Mouse (Mus musculus): Measurements from ENCODE around the gene Ctse.
"Not testable (repeated sequence)": the region's sequence is repeated elsewhere in the genome, so short reads cannot be mapped to it uniquely, and the experiment has no call there.

Gene Ctse

DNA sequence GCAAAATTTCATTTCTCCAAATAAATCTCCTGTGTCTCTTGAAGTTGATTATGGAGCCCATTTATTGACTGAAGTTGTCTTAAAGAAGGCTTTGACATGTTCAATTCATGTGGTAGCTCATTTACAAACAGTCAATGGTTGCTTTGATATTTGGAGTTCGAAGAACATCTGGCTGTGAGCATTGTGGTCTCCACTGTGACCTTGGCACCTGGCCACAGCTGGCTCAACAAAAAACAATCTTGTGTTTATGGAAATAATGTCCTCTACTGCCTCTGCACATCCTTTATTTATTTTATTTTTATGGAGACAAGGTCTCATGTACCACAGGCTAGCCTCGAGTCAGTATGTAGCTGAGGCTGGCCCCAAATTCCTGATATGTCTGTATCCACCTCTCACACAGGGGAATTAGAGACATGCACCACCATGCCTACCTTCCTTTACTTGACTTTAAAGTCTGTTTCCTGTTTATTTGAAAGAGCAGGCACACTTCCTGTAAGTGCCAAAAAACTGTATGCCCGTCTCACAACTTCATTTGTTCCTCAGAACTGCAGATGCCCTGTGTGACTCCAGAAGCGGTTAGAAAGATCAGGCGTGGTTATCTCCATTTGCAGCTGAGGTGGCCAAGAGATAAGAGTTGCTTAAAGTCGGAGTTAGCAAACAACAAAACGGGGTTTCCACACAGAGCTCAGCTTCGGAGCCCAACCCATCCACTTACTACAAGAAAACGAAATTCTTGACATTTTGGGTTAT lies at the start of gene Ctse:
Ctse (plus strand) TSS at position 516 of the 750 bp plus-strand sequence.
- in situ Hi-C loops (cut with MboI), result no loop called here

GRCm38 (mm10) chr1:131598905-131599304 lies 39.2 kb upstream of the Ctse start, which contains the start of gene Avpr1b:
TSS of gene Avpr1b (plus strand) at chr1:131599239.
- in situ Hi-C loops (cut with MboI), result no loop called here

GRCm38 (mm10) chr1:131600314-131600713 lies 37.8 kb upstream of the Ctse start:
- in situ Hi-C loops (cut with MboI), result loop anchor here (10.0 kb wide), 1 partner anchor 164 kb away; no protein-coding TSS in a partner anchor

DNA sequence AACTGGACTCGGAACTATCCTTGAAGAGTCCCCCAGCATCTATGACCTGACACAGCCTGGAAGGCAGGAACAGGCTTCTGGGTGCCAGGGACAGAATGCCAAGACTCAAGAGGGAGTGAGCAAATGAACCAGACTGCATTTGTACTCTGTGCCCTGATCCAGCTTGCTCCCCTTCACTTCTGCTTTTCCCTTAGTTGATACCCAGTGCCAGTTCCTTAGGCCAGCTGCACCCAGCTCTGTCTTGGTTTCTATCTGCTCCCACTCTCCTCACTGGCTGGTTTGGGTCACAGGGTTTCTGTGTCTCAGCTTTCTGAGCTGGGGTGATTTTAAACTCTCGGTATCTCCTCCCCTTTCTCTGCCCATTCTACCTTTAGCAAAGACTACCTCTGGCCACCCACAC lies 31.4 kb upstream of the Ctse start:
- in situ Hi-C loops (cut with MboI), result loop anchor here (10.0 kb wide), 1 partner anchor 158 kb away; no protein-coding TSS in a partner anchor

GRCm38 (mm10) chr1:131612556-131613155 lies 25.4 kb upstream of the Ctse start:
- in situ Hi-C loops (cut with MboI), result no loop called here

DNA sequence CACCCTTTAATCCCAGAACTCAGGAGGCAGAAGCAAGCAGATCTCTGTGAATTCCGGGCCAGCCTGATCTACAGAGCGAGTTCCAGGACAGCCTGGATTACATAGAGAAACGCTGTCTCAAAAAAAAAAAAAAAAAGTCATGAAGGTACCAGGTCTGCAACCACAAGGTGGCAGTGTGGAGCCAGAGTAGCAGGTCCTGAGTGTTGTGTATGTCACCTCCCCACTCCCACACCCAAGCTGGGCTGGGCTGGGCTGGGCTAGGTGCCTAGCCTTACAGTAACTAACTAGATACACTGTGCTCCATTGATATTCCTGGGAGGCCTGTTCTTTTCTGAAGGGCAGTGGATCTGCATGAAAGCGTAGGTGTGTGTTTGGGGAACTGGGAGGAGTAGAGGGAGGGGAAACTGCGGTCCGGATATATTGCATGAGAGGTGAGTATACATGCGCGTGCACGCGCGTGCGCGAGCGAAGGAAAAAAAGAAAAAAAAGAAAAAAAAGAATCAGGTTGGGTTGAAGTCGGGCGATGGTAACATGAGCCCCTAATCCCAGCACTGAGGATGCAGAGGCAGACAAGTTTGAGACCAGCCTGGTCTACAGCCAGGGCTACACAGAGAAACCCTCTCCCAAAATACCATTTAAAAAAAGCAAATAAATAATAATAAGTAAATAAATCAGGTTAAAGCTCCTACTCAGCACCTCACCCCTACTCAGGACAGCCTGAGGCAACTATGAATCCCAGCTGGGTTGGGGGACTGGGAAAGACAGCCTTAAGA lies 24.6 kb upstream of the Ctse start:
- in situ Hi-C loops (cut with MboI), result no loop called here

GRCm38 (mm10) chr1:131614641-131615040 lies 23.5 kb upstream of the Ctse start:
- in situ Hi-C loops (cut with MboI), result no loop called here

GRCm38 (mm10) chr1:131616131-131616530 lies 22.0 kb upstream of the Ctse start:
- in situ Hi-C loops (cut with MboI), result no loop called here

DNA sequence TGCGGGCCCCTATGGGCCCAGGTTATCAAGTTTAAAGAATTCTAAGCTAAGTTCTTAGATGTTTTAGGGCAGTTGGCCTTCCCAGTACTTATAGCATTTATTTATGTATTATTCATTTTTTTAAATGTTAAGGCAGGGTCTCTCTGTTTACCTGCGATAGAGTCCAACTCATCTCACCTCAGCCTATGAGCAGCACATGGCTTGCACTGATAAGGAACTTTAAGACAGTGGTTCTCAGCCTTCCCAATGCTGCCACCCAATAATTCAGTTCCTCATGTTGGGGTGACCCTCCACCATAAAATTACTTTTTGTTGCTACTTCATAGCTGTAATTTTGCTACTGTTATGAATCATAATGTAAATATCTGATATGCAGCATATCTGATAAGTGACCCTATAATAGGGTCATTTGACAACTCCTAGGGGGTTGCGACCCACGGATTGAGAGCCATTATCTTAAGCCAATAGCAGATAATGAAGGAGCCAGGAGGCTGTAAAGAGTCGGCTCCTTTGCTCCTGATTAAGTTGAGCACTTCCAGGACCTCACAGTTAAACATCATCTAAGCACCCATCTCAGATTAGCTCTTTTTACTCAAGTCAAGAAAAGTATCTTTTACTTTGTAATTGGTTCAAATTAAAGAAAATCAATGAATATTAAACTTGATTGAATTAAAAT lies 21.4 kb upstream of the Ctse start:
- in situ Hi-C loops (cut with MboI), result no loop called here

GRCm38 (mm10) chr1:131618576-131618975 lies 19.5 kb upstream of the Ctse start:
- in situ Hi-C loops (cut with MboI), result no loop called here

GRCm38 (mm10) chr1:131619348-131619747 lies 18.8 kb upstream of the Ctse start:
- in situ Hi-C loops (cut with MboI), result no loop called here

DNA sequence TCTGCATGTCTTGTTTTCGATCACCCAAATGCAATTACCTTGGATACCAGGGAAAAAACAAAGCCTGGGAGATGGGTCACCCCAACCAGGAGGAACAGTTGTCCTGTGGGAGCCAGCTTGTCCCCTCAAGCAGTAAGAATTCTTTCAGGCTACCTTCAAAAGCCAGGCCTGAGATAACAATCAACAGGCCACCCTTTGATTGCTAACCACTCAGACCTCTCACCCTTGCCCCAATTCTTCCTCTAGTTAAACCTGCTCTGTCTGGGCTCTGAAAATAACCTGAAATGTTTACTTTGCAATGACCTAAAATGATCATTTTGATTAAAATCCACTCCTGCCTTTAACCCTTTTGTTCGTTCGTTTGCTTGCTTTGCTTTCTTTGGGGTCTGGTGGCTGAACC lies 14.5 kb upstream of the Ctse start:
- in situ Hi-C loops (cut with MboI), result no loop called here

- in situ Hi-C loops (cut with MboI), result no loop called here
These were observed 13.8 kb upstream of the Ctse start for GRCm38 (mm10) chr1:131624175-131624835.

DNA sequence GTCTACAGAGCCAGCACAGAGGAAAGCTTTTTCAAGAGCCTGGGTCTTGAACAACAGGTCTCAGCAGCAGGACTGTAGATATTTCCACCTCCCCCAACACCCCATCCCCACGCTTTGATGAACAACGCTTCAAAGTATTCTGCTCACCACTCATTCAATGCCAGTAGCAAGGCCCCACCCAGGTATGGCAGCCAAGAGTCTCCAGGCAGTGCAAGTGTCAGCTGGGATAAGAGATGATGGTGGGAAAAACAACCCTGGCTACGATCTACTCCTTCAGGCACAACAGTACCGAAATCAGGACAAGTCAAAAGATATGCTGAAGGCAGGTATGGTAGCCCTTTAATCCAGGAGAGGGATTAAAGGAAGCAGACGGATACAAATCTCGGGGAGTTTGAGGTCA lies 11.9 kb upstream of the Ctse start:
- in situ Hi-C loops (cut with MboI), result no loop called here

GRCm38 (mm10) chr1:131632216-131632615 lies 5.9 kb upstream of the Ctse start:
- in situ Hi-C loops (cut with MboI), result not testable (repeated sequence)

DNA sequence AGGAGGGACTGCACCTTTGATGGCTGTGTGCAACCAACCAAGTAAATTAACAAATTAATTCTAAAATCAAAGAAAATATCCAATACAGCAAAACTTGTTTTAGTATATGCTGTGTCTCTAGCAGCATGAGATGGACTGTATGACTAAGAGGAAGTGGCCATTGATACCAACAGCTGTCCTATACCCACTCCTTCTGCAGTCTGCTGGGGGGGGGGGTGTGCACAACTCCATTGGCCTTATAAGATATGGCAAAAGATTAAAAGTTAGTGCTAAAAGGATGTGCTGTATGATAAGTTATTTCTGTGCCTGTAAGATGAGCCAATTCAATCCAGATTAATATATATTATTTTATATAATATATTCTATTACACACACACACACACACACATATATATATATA lies 3.6 kb upstream of the Ctse start:
- in situ Hi-C loops (cut with MboI), result no loop called here

DNA sequence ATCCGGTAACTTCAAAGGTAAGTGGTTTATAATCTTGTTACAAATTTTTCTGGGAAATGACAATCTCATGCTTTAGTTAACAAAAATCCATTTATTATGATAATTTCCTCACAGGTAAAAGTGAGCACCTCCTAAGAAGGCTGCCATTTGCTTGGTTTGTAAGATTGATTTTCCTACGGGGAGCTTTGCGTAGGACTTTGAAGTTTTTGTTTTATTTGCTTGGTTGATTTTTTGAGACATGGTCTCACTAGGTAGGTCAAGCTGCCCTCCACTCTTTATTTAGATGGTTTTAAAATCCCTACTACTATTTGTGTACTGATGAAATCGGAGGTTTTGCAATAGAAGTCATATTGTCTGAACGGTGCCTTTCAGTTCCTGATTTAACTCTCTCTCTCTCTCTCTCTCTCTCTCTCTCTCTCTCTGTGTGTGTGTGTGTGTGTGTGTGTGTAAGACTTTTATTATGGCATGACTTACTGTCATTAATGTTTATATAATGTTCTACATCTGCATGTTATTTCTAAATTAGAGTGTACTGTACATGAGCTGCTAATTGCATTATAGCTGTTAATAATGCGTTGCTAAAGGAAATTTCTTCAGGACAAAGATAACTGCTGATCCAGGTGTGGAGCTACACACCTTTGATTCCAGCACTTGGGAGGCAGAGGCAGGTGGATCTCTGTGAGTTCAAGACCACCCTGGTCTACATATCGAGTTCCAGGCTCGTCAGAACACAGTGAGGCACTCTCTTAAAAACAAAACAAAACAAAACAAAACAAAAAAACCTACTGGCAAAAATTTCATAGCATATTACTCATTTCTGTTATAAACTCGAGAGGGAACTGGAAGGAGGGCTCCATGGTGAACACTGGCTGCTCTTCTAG lies 675 bp downstream of the Ctse start:
- in situ Hi-C loops (cut with MboI), result no loop called here

- in situ Hi-C loops (cut with MboI), result no loop called here
These were observed 2.0 kb downstream of the Ctse start for GRCm38 (mm10) chr1:131640062-131640461.

GRCm38 (mm10) chr1:131641565-131641964 lies 3.5 kb downstream of the Ctse start:
- in situ Hi-C loops (cut with MboI), result no loop called here

GRCm38 (mm10) chr1:131642251-131642650 lies 4.1 kb downstream of the Ctse start:
- in situ Hi-C loops (cut with MboI), result no loop called here

Measured in mature B cell (primary cell).